Mouse (Mus musculus): Measurements from ENCODE around the gene Prom2. TPM values are rescaled to one million over a fixed set of nuclear protein-coding genes. Genes with fewer than 3 reads are reported as not detected.

Gene Prom2
- polyA plus RNA-seq, 2 experiments = 9.3 to 10.6 TPM

GRCm38 (mm10) chr2:127506131-127506632, 35.1 kb downstream of the Prom2 start:
- Histone ChIP-seq H3K27ac (replicated peaks; ENCODE audit: low read depth, low read length) (no peak overlapping the region), H3K9me3 (ENCODE audit: control insufficient read depth, low read length) (no peaks in the 10 kb centered on the region), H3K4me3 (replicated peaks; ENCODE audit: low read length) (no peak overlapping the region), H3K9ac (ENCODE audit: low read depth, low read length, severe bottlenecking) (no peak overlapping the region), H3K4me1 (ENCODE audit: control insufficient read depth, insufficient read depth, low read length) (no peaks in the 10 kb centered on the region), H3K27me3 (ENCODE audit: control insufficient read depth, insufficient read depth, low read length) (no peaks in the 10 kb centered on the region), H3K36me3 (ENCODE audit: control insufficient read depth, insufficient read depth, low read length) (no peaks in the 10 kb centered on the region), H3K4me2 (replicated peaks; ENCODE audit: low read depth, low read length, severe bottlenecking) (no peak overlapping the region)
- no peak for ATAC-seq (ENCODE audit: low FRiP score, low read depth)
- WGBS = 81% methylated on average over 6 of the region's 6 CpGs
- TF ChIP-seq POLR2A (IDR thresholded peaks at IDR 0.05; ENCODE audit: borderline replicate concordance, extremely low read depth, insufficient read depth, insufficient read length) = no peak
- DNase-seq (ENCODE audit: low spot score) = no peak

- 37% methylated on average over 3 of the region's 4 CpGs for WGBS
- no peak overlapping the region for H3K9ac ChIP-seq (ENCODE audit: low read depth, low read length, severe bottlenecking)
- H3K36me3 ChIP-seq (ENCODE audit: control insufficient read depth, insufficient read depth, low read length) = no peaks in the 10 kb centered on the region
- no peaks in the 10 kb centered on the region for H3K27me3 ChIP-seq (ENCODE audit: control insufficient read depth, insufficient read depth, low read length)
- DNase-seq (ENCODE audit: low spot score) (no peak), ATAC-seq (ENCODE audit: low FRiP score, low read depth) (no peak)
- TF ChIP-seq POLR2A (IDR thresholded peaks at IDR 0.05; ENCODE audit: borderline replicate concordance, extremely low read depth, insufficient read depth, insufficient read length) = no peak
- H3K4me1 ChIP-seq (ENCODE audit: control insufficient read depth, insufficient read depth, low read length) = no peaks in the 10 kb centered on the region
- H3K4me3 ChIP-seq (replicated peaks; ENCODE audit: low read length) = no peak overlapping the region
- no peak overlapping the region for H3K4me2 ChIP-seq (replicated peaks; ENCODE audit: low read depth, low read length, severe bottlenecking)
- no peak overlapping the region for H3K27ac ChIP-seq (replicated peaks; ENCODE audit: low read depth, low read length)
- H3K9me3 ChIP-seq (ENCODE audit: control insufficient read depth, low read length) = no peaks in the 10 kb centered on the region
Observed at GRCm38 (mm10) chr2:127505196-127505595, 36.1 kb downstream of the Prom2 start.

GRCm38 (mm10) chr2:127503751-127504549, 37.3 kb downstream of the Prom2 start:
- Histone ChIP-seq H3K4me3 (replicated peaks; ENCODE audit: low read length) (no peak overlapping the region), H3K27ac (replicated peaks; ENCODE audit: low read depth, low read length) (no peak overlapping the region), H3K4me2 (replicated peaks; ENCODE audit: low read depth, low read length, severe bottlenecking) (no peak overlapping the region), H3K36me3 (ENCODE audit: control insufficient read depth, insufficient read depth, low read length) (no peaks in the 10 kb centered on the region), H3K27me3 (ENCODE audit: control insufficient read depth, insufficient read depth, low read length) (no peaks in the 10 kb centered on the region), H3K9ac (ENCODE audit: low read depth, low read length, severe bottlenecking) (no peak overlapping the region), H3K4me1 (ENCODE audit: control insufficient read depth, insufficient read depth, low read length) (no peaks in the 10 kb centered on the region), H3K9me3 (ENCODE audit: control insufficient read depth, low read length) (no peaks in the 10 kb centered on the region)
- DNase-seq (ENCODE audit: low spot score) (no peak), ATAC-seq (ENCODE audit: low FRiP score, low read depth) (no peak)
- 60% methylated on average over 8 of the region's 8 CpGs for WGBS
- TF ChIP-seq POLR2A (IDR thresholded peaks at IDR 0.05; ENCODE audit: borderline replicate concordance, extremely low read depth, insufficient read depth, insufficient read length) = no peak

GRCm38 (mm10) chr2:127501061-127501460, 40.2 kb downstream of the Prom2 start:
- Histone ChIP-seq H3K9me3 (ENCODE audit: control insufficient read depth, low read length) (no peaks in the 10 kb centered on the region), H3K27me3 (ENCODE audit: control insufficient read depth, insufficient read depth, low read length) (no peaks in the 10 kb centered on the region), H3K4me2 (replicated peaks; ENCODE audit: low read depth, low read length, severe bottlenecking) (no peak overlapping the region), H3K4me3 (replicated peaks; ENCODE audit: low read length) (no peak overlapping the region), H3K27ac (replicated peaks; ENCODE audit: low read depth, low read length) (no peak overlapping the region), H3K4me1 (ENCODE audit: control insufficient read depth, insufficient read depth, low read length) (no peaks in the 10 kb centered on the region), H3K36me3 (ENCODE audit: control insufficient read depth, insufficient read depth, low read length) (no peaks in the 10 kb centered on the region), H3K9ac (ENCODE audit: low read depth, low read length, severe bottlenecking) (no peak overlapping the region)
- no peak for TF ChIP-seq POLR2A (IDR thresholded peaks at IDR 0.05; ENCODE audit: borderline replicate concordance, extremely low read depth, insufficient read depth, insufficient read length)
- ATAC-seq (ENCODE audit: low FRiP score, low read depth) (no peak), DNase-seq (ENCODE audit: low spot score) (no peak)
- 51% methylated on average over 7 of the region's 7 CpGs for WGBS

GRCm38 (mm10) chr2:127498750-127499149, 42.5 kb downstream of the Prom2 start:
- Histone ChIP-seq H3K9me3 (ENCODE audit: control insufficient read depth, low read length) (no peaks in the 10 kb centered on the region), H3K27me3 (ENCODE audit: control insufficient read depth, insufficient read depth, low read length) (no peaks in the 10 kb centered on the region), H3K4me3 (replicated peaks; ENCODE audit: low read length) (no peak overlapping the region), H3K27ac (replicated peaks; ENCODE audit: low read depth, low read length) (no peak overlapping the region), H3K4me2 (replicated peaks; ENCODE audit: low read depth, low read length, severe bottlenecking) (no peak overlapping the region), H3K4me1 (ENCODE audit: control insufficient read depth, insufficient read depth, low read length) (no peaks in the 10 kb centered on the region), H3K36me3 (ENCODE audit: control insufficient read depth, insufficient read depth, low read length) (no peaks in the 10 kb centered on the region), H3K9ac (ENCODE audit: low read depth, low read length, severe bottlenecking) (no peak overlapping the region)
- no peak for ATAC-seq (ENCODE audit: low FRiP score, low read depth)
- no peak for DNase-seq (ENCODE audit: low spot score)
- TF ChIP-seq POLR2A (IDR thresholded peaks at IDR 0.05; ENCODE audit: borderline replicate concordance, extremely low read depth, insufficient read depth, insufficient read length) = no peak
- 75% methylated on average over 8 of the region's 8 CpGs for WGBS

All from limb, embryonic 14.5 days (tissue).